Mouse (Mus musculus) G1E (cell line): ENCODE measurements at regions not wholly inside any gene's neighbourhood (a gene's known extent, or its start where the extent isn't known, plus 50 kb on each side); places are given as distances from the start of the nearest gene placed in this dataset.

ENCODE experiments used
- ATAC-seq: 2 replicates; pipeline ENCODE4 v1.8.0; 2016; ENCODE audit warnings: mild to moderate bottlenecking; ENCODE audit not compliant: insufficient number of reproducible peaks, poor library complexity, low FRiP score, severe bottlenecking; ENCODE audit errors: extremely low read depth
- DNase-seq: peaks from one replicate; pipeline ENCODE4 v3.0.0; 2012; ENCODE audit warnings: low spot score
- H3K27me3 ChIP-seq: 2 replicates; pipeline ENCODE4 v1.6.1; 2012; ENCODE audit warnings: mild to moderate bottlenecking, low read length, inconsistent platforms; ENCODE audit not compliant: insufficient read depth
- H3K36me3 ChIP-seq: replicated peaks from 2 replicates; pipeline ENCODE3; 2012; ENCODE audit warnings: mild to moderate bottlenecking, inconsistent platforms
- H3K4me1 ChIP-seq: 2 replicates; pipeline ENCODE4 v1.6.1; 2012; ENCODE audit warnings: low read depth, low read length, inconsistent platforms, mixed read lengths; ENCODE audit not compliant: insufficient read depth
- H3K4me3 ChIP-seq: 2 replicates; pipeline ENCODE4 v1.5.1; 2012; ENCODE audit warnings: low read depth, mild to moderate bottlenecking, inconsistent platforms, low read length, moderate library complexity, mixed read lengths
- H3K9me3 ChIP-seq: replicated peaks from 2 replicates; pipeline ENCODE4 v1.6.1; 2012; ENCODE audit warnings: inconsistent platforms
- CTCF ChIP-seq: IDR thresholded peaks from 2 replicates; pipeline ENCODE4 v1.5.1; 2012; ENCODE audit warnings: low read depth, low read length, inconsistent platforms, mixed read lengths
- GATA1 ChIP-seq: IDR thresholded peaks from 2 replicates; pipeline ENCODE4 v1.6.1; 2012; ENCODE audit warnings: borderline replicate concordance, low read length, inconsistent platforms, mixed read lengths
- GATA2 ChIP-seq: IDR thresholded peaks from 2 replicates; pipeline ENCODE4 v1.6.1; 2012; ENCODE audit warnings: low read depth, low read length, inconsistent platforms, borderline replicate concordance
- POLR2AphosphoS5 ChIP-seq: IDR thresholded peaks from 2 replicates; pipeline ENCODE4 v1.6.1; 2012; ENCODE audit warnings: low read depth, low read length, inconsistent platforms; ENCODE audit not compliant: insufficient replicate concordance
- TAL1 ChIP-seq: conservative IDR thresholded peaks from 2 replicates; pipeline ENCODE4 v1.6.1; 2012; ENCODE audit warnings: low read depth, low read length, inconsistent platforms, mixed read lengths

DNA sequence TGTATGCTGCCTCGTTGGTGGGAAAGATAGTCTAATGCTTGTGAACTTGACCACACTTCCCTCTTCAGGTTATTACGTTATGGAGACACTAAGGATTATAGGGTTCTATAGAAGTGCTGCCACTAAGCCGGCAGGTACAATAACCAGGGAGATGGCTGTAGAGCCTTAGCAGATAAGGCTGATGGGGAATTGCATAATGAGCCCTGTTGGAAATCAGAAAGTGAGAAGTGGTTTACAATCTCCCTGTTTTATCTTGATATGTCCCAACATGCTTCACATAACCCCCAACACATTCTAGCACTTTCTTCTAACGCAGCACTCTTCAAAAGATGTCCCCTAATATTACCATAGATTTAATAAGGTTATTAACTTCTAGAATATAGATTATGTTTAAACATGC, 241.2 kb downstream of the Hlx start:
- no peaks in the 10 kb centered on the region for H3K36me3 ChIP-seq
- H3K4me1 ChIP-seq = no peaks in the 10 kb centered on the region
- H3K9me3 ChIP-seq = no peaks in the 10 kb centered on the region
- ATAC-seq (no peak), DNase-seq (no peak)
- H3K27me3 ChIP-seq = no peaks in the 10 kb centered on the region
- TF ChIP-seq CTCF (no peak), GATA2 (no peak), TAL1 (no peak), POLR2AphosphoS5 (no peak), GATA1 (no peak)
- H3K4me3 ChIP-seq = no peak overlapping the region

DNA sequence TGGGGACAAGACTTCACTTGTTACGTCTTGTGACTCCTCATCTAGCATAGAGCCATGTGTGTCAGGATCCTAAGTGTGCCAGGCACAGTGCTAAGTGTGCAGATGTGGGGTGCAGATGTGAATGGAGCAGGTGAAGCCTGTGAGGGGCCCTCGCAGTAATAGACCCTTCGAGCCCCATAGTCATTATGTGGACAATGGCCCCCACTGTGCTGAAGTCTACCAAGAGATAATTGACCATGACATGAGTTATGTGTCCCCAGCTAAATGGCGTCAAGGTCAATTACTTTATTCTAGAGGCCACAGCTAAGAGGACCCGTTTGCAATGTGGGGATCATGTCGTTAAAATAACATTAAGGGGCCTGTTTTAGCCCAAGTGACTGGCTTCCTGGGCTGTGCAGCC, 245.0 kb downstream of the Hlx start:
- DNase-seq (no peak), ATAC-seq (no peak)
- TF ChIP-seq CTCF (no peak), GATA1 (no peak), GATA2 (no peak), TAL1 (no peak), POLR2AphosphoS5 (no peak)
- H3K36me3 ChIP-seq = no peaks in the 10 kb centered on the region
- H3K27me3 ChIP-seq = no peaks in the 10 kb centered on the region
- no peaks in the 10 kb centered on the region for H3K9me3 ChIP-seq
- H3K4me1 ChIP-seq = no peaks in the 10 kb centered on the region
- H3K4me3 ChIP-seq = no peak overlapping the region

DNA sequence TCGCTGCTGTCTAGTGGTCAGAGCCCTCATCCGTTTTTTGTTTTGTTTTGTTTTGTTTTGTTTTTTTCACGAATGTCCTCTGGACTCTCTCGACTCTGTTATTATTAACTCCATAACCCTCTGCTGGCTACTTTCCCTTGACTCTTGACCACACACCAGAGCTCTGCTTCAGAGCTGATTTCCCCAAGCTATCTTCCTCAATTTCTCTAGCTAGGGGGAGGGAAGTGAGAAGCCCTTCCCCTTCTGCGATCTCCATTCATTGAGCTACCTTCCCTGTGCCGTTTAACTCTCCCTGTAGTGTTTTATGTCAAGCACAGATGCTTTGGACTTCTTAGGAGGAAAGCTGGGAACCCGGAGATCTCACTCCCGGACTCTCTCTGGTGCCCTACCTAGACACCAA, 247.6 kb downstream of the Hlx start:
- TF ChIP-seq POLR2AphosphoS5 (no peak), GATA2 (no peak), GATA1 (no peak), TAL1 (no peak), CTCF (no peak)
- Histone ChIP-seq H3K9me3 (no peaks in the 10 kb centered on the region), H3K4me1 (no peaks in the 10 kb centered on the region), H3K36me3 (no peaks in the 10 kb centered on the region), H3K4me3 (no peak overlapping the region), H3K27me3 (no peaks in the 10 kb centered on the region)
- ATAC-seq (no peak), DNase-seq (no peak)

DNA sequence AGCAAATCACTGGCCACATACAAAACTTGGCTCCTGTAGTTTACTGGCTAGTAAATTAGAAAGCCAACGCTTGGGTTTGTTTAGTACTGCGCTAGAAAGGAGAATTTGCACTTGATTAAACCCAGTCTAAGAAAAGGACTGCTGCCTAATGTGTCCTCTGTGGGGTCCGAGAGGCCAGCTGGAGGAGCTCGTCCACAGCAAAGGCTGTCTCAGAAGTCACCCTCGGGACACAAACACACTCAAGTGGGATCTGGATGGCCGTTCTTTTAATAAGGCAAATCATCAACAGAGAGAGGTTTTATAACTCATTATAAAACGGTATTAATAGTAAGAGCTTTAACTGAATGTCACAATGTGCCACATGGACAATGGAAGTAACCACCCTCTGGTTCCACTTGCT, 249.0 kb downstream of the Hlx start:
- no peaks in the 10 kb centered on the region for H3K27me3 ChIP-seq
- no peak overlapping the region for H3K4me3 ChIP-seq
- no peaks in the 10 kb centered on the region for H3K36me3 ChIP-seq
- ATAC-seq = no peak
- TF ChIP-seq GATA1 = no peak
- no peak for TF ChIP-seq CTCF
- TF ChIP-seq POLR2AphosphoS5 = no peak
- no peak for TF ChIP-seq GATA2
- no peak for TF ChIP-seq TAL1
- DNase-seq = no peak
- no peaks in the 10 kb centered on the region for H3K9me3 ChIP-seq
- H3K4me1 ChIP-seq = no peaks in the 10 kb centered on the region

DNA sequence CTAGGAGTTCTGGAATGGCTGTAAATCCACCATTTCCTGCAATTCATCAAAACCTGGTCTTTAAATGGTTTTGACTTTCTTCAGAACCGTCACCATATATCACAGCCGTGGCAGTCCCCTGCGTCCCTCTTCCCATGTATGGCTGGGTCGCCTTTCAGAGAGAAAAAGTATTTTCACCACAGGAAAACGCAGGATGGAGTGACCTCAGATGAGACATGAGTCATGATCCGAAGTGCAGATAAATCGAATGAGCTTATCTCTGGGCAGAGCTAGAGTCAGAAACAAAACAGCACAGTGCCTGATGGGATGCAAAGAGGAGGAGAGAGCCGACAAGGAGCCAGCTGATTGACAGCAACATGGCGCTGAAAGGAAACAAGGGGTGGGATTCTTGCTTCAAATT, 250.4 kb downstream of the Hlx start:
- no peaks in the 10 kb centered on the region for H3K4me1 ChIP-seq
- no peak for ATAC-seq
- H3K27me3 ChIP-seq = no peaks in the 10 kb centered on the region
- DNase-seq = no peak
- no peaks in the 10 kb centered on the region for H3K9me3 ChIP-seq
- no peak overlapping the region for H3K4me3 ChIP-seq
- H3K36me3 ChIP-seq = no peaks in the 10 kb centered on the region
- no peak for TF ChIP-seq CTCF
- no peak for TF ChIP-seq GATA1
- TF ChIP-seq POLR2AphosphoS5 = no peak
- no peak for TF ChIP-seq GATA2
- TF ChIP-seq TAL1 = no peak

DNA sequence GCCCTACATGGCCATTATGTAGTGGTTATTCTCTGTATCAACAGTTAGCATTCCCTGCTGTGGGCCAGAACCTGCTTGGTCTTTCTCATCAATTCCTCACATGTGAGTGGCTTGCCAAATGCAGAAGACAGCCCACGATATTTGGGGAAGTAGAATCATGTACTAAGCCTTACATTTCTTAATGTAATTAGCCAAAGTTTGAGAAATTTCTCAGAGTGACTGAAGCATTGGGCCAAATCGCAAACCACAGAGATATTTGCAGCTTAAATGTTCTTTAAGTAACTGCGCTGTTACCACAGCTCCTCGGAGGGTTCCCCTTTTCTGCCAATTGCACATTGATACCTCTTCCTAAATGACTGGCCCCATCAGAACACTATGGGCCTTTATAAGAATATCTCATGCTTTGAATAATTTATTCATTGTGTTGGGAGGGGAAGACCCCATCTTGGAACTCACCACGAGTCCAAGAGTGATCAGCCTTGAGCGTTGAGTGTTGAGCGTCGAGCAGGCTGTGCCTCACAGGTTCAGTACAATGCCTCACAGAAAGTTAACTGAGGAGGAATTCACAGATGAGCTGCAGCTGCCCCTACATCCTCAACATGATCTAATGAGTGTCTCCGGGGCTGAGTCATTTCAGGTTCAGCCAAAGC, 251.7 kb downstream of the Hlx start:
- no peaks in the 10 kb centered on the region for H3K9me3 ChIP-seq
- no peak for ATAC-seq
- H3K27me3 ChIP-seq = no peaks in the 10 kb centered on the region
- DNase-seq = no peak
- no peaks in the 10 kb centered on the region for H3K36me3 ChIP-seq
- no peak overlapping the region for H3K4me3 ChIP-seq
- no peaks in the 10 kb centered on the region for H3K4me1 ChIP-seq
- no peak for TF ChIP-seq GATA2
- no peak for TF ChIP-seq CTCF
- TF ChIP-seq GATA1 = no peak

DNA sequence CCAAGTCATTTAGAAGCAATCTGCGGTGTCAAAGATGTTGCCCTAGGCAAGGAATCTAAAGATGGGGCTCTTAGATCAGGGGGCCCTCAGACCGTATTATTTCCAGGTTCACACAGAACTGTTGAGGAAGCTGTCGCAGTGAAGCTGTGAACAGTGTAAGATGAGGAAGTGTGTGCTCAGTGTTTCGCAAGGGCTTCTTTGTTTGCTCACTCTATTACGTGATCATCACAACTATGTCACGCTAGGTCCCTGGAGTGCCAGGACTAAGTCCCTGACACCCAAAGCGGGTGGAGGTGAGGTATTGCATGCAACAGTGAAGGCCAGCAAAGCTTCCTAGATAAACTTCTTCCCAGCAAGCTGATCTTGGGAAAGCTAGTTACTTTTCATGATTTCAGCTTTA, 254.4 kb downstream of the Hlx start:
- H3K36me3 ChIP-seq = no peaks in the 10 kb centered on the region
- no peaks in the 10 kb centered on the region for H3K9me3 ChIP-seq
- ATAC-seq = no peak
- no peak for TF ChIP-seq GATA1
- TF ChIP-seq TAL1 = no peak
- no peak for TF ChIP-seq CTCF
- TF ChIP-seq GATA2 = no peak
- TF ChIP-seq POLR2AphosphoS5 = no peak
- no peaks in the 10 kb centered on the region for H3K27me3 ChIP-seq
- no peak overlapping the region for H3K4me3 ChIP-seq
- DNase-seq = no peak
- H3K4me1 ChIP-seq = no peaks in the 10 kb centered on the region
